Mouse (Mus musculus) intestine, embryonic 14.5 days (tissue): Measurements from ENCODE around the gene Mok. TPM values are rescaled to one million over a fixed set of nuclear protein-coding genes. Genes with fewer than 3 reads are reported as not detected.

ENCODE experiments used
- ATAC-seq: fragments of 200-750 bp; cut with Nextera tagmentation; replicated peaks from 2 replicates; pipeline ENCODE4 v1.8.0; 2017; ENCODE audit warnings: low read depth, moderate number of reproducible peaks, moderate TSS enrichment, moderate library complexity; ENCODE audit not compliant: low FRiP score, low TSS enrichment
- DNase-seq: peaks from one replicate; pipeline ENCODE4 v3.0.0-alpha.2; 2018; ENCODE audit warnings: low spot score
- H3K27ac ChIP-seq: fragments of 300-500 bp; sonication (generic); 2 replicates; pipeline ENCODE4 v1.5.1; 2014; ENCODE audit warnings: low read depth, mild to moderate bottlenecking, control low read depth
- H3K27me3 ChIP-seq: fragments of 300-500 bp; sonication (generic); replicated peaks from 2 replicates; pipeline ENCODE4 v1.6.1; 2014; ENCODE audit warnings: low read length, control low read depth; ENCODE audit not compliant: control insufficient read depth, insufficient read depth
- H3K36me3 ChIP-seq: fragments of 300-500 bp; sonication (generic); 2 replicates; pipeline ENCODE4 v1.6.1; 2014; ENCODE audit warnings: low read length, control low read depth; ENCODE audit not compliant: control insufficient read depth, insufficient read depth
- H3K4me1 ChIP-seq: fragments of 300-500 bp; sonication (generic); replicated peaks from 2 replicates; pipeline ENCODE4 v1.6.1; 2014; ENCODE audit warnings: low read length, control low read depth, mixed read lengths; ENCODE audit not compliant: control insufficient read depth, insufficient read depth
- H3K4me2 ChIP-seq: fragments of 300-500 bp; sonication (generic); 2 replicates; pipeline ENCODE4 v1.6.1; 2014; ENCODE audit warnings: low read length
- H3K4me3 ChIP-seq: fragments of 300-500 bp; sonication (generic); 2 replicates; pipeline ENCODE4 v1.5.1; 2014; ENCODE audit warnings: low read depth, low read length, control low read depth, mixed read lengths
- H3K9ac ChIP-seq: fragments of 300-500 bp; sonication (generic); 2 replicates; pipeline ENCODE4 v1.6.1; 2014; ENCODE audit warnings: mild to moderate bottlenecking, low read length
- H3K9me3 ChIP-seq: fragments of 300-500 bp; sonication (generic); 2 replicates; pipeline ENCODE4 v1.6.1; 2016; ENCODE audit warnings: low read length, control low read depth; ENCODE audit not compliant: control insufficient read depth
- WGBS: fragments of 180-500 bp; shearing (Covaris S2); extraction: QIAGEN DNeasy Blood & Tissue Kit; methylation state at CpG from one replicate; pipeline ENCODE4 v1.1.7; 2014; 5-methylcytosine and 5-hydroxymethylcytosine counted together
- polyA plus RNA-seq: library from polyadenylated mRNA; unstranded; fragments of >200 nt; fragmentation: Nextera tagmentation; extraction: Ambion mirVana; gene quantifications from 2 replicates; pipeline ENCODE4 v1.2.1, GENCODE M21; 2014

Mok gene
- polyA plus RNA-seq, 1 experiment from 2014 or later = 3.5 TPM

DNA sequence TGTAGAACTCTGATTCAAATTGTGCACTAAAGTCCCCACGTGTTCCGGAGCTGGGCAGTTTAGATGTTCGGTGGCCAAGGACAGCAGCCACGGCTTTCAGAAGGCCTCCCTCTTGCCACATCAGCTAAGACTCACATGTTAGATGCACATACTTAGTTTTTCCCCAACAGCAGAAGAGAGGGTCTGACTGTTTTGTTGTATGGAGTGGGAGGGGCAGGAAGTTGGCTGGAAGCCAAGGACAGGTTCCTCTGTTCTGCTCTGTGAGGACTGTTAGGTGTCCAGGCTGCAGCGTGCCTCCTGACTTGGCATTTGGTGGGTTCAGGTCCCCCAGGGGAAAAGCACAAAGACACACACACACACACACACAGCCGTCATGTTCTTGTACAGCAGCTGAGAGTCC lies 45.7 kb downstream of the Mok start:
- H3K9ac ChIP-seq = no peak overlapping the region
- no peaks in the 10 kb centered on the region for H3K9me3 ChIP-seq
- no peak overlapping the region for H3K27ac ChIP-seq
- H3K4me3 ChIP-seq = no peak overlapping the region
- no peaks in the 10 kb centered on the region for H3K27me3 ChIP-seq
- H3K4me2 ChIP-seq = no peak overlapping the region
- ATAC-seq = no peak
- H3K36me3 ChIP-seq = peaks cover 13% of the 10 kb centered on the region; the same call in 1 of the 2 replicates
- 0 out of 2 replicates have a peak, but pooled peaks cover 4% of the 10 kb centered on the region for H3K4me1 ChIP-seq
- no peak for DNase-seq
- 80% methylated on average over 6 of the region's 6 CpGs for WGBS

DNA sequence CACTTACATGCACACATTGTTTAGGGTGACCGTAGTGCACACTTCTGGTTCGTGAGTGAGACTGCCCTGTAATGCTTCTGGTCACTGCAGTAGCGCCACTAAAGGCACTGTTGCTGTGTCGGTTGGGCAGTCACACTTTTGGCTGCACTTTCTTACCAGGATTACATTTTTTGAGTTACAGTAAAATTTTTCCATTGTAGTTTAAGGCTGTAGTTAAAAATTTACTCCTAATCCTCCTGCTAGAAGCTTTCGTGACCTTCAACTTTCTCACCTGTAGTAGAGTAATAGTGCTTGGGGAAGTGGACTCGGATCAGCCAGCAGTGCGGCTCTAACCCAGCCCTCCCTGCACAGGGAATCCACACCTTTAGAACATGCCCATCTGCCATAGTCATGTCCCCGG lies 49.7 kb downstream of the Mok start:
- H3K9me3 ChIP-seq = no peaks in the 10 kb centered on the region
- H3K4me3 ChIP-seq = no peak overlapping the region
- H3K4me1 ChIP-seq = 0 out of 2 replicates have a peak, but pooled peaks cover 4% of the 10 kb centered on the region
- H3K4me2 ChIP-seq = no peak overlapping the region
- 85% methylated on average over 8 of the region's 8 CpGs for WGBS
- H3K27ac ChIP-seq = no peak overlapping the region
- DNase-seq (no peak), ATAC-seq (no peak)
- H3K36me3 ChIP-seq = peaks cover 16% of the 10 kb centered on the region; the same call in 1 of the 2 replicates
- H3K9ac ChIP-seq = no peak overlapping the region
- no peaks in the 10 kb centered on the region for H3K27me3 ChIP-seq

DNA sequence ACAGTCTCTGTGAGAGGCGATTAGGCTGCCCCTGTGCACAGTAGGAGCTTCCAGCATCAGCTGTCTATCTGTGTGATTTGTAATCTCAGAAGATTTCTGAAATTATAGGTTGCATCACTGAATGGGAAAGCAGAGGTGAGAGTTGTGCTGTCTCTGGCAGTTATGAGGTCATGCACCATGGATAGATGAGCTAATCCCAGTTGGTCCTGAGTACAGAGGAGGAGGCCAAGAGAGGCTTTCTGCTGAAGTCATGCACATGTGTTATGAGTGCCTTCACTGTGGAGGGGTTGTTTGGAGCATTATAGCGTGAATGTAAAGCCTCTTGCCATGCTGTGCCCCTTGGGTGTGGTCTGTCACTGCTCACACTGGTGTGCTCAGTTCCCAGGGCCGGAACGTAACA lies 50.2 kb downstream of the Mok start:
- Histone ChIP-seq H3K36me3 (peaks cover 16% of the 10 kb centered on the region; the same call in 1 of the 2 replicates), H3K4me1 (0 out of 2 replicates have a peak, but pooled peaks cover 4% of the 10 kb centered on the region), H3K27ac (no peak overlapping the region), H3K9me3 (no peaks in the 10 kb centered on the region), H3K4me2 (no peak overlapping the region), H3K27me3 (no peaks in the 10 kb centered on the region), H3K4me3 (no peak overlapping the region), H3K9ac (no peak overlapping the region)
- 88% methylated on average over 4 of the region's 4 CpGs for WGBS
- ATAC-seq = no peak
- DNase-seq = no peak

DNA sequence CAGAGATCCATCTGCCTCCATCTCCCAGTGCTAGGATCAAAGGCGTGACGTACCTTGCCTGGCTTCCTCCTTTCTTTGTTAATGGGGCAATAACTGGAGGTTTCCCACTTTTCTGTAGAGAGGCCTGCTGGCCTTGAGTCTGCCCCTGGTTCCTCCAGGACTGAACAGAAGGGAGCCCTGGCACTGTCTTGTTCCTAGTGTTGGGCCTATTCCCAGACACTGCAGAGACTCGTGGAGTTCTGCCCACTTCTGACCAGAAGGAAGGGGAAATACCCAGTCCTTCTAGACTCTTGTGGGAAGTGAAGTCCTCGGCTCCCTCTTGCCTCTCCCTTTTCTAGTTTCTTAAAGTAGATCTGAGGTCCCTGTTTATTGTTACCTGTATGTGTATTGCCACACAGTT lies 54.5 kb downstream of the Mok start:
- no peak overlapping the region for H3K4me2 ChIP-seq
- WGBS = 86% methylated on average over 4 of the region's 4 CpGs

DNA sequence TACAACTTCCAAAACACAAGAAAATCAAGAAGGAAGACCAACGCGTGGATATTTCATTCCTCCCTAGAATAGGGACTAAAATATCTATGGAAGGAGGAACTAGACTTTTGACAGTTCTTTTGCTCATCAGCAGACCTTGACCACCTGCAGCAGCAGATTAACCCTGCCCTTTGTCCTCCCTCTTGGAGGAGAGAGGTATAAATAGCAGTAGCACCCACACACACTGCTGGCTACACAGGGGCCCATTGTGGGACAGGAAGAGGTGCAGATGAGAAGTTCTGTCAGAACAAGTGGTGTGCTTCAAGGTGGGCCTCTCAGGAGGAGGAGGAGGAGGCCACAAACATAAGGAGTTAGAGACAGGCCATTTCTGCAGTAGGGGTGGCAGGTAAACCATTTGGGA lies 56.5 kb downstream of the Mok start:
- DNase-seq = no peak
- Histone ChIP-seq H3K9ac (no peak overlapping the region), H3K4me2 (no peak overlapping the region), H3K9me3 (no peaks in the 10 kb centered on the region), H3K36me3 (peaks cover 34% of the 10 kb centered on the region), H3K27me3 (no peaks in the 10 kb centered on the region), H3K27ac (no peak overlapping the region), H3K4me3 (no peak overlapping the region), H3K4me1 (no peaks in the 10 kb centered on the region)
- WGBS = 93% methylated on average over 2 of the region's 2 CpGs
- ATAC-seq = no peak

More for the DNA sequence above, 54.5 kb downstream of the Mok start:
- H3K9ac ChIP-seq = no peak overlapping the region
- H3K9me3 ChIP-seq = no peaks in the 10 kb centered on the region
- H3K27ac ChIP-seq = no peak overlapping the region
- H3K4me3 ChIP-seq = no peak overlapping the region
- H3K27me3 ChIP-seq = no peaks in the 10 kb centered on the region
- DNase-seq (no peak), ATAC-seq (no peak)
- H3K36me3 ChIP-seq = peaks cover 24% of the 10 kb centered on the region
- H3K4me1 ChIP-seq = no peaks in the 10 kb centered on the region

DNA sequence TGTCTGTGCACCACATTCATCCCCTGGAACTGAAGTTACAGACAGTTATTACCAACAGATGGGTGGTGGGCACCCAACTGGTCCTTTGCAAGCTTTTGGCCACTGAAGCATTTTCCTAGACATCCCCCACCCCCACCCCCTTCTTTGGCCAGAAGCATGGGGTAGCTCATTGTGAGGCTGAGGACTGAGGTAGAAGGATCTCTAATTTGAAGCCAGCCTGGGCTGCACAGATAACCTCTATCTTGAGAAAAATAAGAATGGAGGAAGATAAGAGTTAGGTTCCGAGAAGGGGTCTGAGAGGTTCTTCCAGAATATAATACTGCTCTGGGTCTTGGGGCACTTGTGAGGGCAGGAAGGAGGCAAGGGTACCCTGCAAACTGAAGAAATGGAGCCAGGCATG lies 58.5 kb downstream of the Mok start:
- 91% methylated on average over 1 of the region's 1 CpGs for WGBS
- Histone ChIP-seq H3K27me3 (no peaks in the 10 kb centered on the region), H3K4me2 (no peak overlapping the region), H3K4me1 (no peaks in the 10 kb centered on the region), H3K9me3 (no peaks in the 10 kb centered on the region), H3K9ac (no peak overlapping the region), H3K36me3 (peaks cover 34% of the 10 kb centered on the region), H3K4me3 (no peak overlapping the region), H3K27ac (no peak overlapping the region)
- no peak for DNase-seq
- ATAC-seq = no peak

DNA sequence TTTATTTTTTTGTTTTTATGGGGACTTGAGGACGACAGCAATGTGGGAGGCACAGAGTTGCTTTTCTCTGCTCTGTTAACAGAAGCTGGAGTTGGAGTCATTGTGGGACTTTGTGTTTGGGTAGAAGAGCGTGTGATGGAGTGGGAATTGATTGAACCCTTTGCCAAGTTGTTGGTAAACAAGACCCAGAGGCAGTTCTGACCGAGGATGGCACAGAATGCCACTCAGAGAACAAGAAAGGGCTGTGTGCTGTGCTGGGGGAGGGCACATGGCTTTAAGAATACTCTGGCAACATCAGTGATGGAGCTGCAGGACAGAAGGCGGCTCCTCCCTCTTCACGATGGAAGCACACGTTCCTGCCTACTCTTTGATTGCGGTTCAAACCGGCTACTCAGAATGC lies 59.6 kb downstream of the Mok start:
- no peak overlapping the region for H3K9ac ChIP-seq
- H3K27me3 ChIP-seq = no peaks in the 10 kb centered on the region
- WGBS = 87% methylated on average over 8 of the region's 8 CpGs
- no peak overlapping the region for H3K4me2 ChIP-seq
- no peaks in the 10 kb centered on the region for H3K4me1 ChIP-seq
- H3K27ac ChIP-seq = no peak overlapping the region
- no peak overlapping the region for H3K4me3 ChIP-seq
- H3K9me3 ChIP-seq = no peaks in the 10 kb centered on the region
- DNase-seq (no peak), ATAC-seq (no peak)
- H3K36me3 ChIP-seq = peaks cover 34% of the 10 kb centered on the region

DNA sequence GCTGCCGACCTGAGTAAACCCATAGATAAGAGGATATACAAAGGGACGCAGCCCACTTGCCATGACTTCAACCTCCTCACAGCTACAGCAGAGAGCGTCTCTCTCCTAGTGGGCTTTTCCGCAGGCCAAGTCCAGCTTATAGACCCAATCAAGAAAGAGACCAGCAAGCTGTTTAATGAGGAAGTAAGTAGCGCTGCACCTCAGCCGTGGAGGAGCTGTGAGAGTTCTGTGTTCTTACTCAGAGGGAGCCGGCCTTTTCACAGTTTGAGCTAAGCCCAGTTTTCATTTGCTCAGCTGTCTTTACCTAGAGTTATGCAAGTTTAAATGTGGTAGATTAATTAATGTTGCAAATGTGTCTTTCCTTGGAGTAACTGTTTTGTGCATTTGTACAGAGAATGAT lies 61.4 kb downstream of the Mok start:
- WGBS = 72% methylated on average over 7 of the region's 7 CpGs
- DNase-seq = no peak
- no peaks in the 10 kb centered on the region for H3K4me1 ChIP-seq
- no peak for ATAC-seq
- H3K27ac ChIP-seq = no peak overlapping the region
- H3K4me3 ChIP-seq = no peak overlapping the region
- no peak overlapping the region for H3K9ac ChIP-seq
- H3K27me3 ChIP-seq = no peaks in the 10 kb centered on the region
- no peak overlapping the region for H3K4me2 ChIP-seq
- H3K9me3 ChIP-seq = no peaks in the 10 kb centered on the region
- peaks cover 31% of the 10 kb centered on the region for H3K36me3 ChIP-seq

DNA sequence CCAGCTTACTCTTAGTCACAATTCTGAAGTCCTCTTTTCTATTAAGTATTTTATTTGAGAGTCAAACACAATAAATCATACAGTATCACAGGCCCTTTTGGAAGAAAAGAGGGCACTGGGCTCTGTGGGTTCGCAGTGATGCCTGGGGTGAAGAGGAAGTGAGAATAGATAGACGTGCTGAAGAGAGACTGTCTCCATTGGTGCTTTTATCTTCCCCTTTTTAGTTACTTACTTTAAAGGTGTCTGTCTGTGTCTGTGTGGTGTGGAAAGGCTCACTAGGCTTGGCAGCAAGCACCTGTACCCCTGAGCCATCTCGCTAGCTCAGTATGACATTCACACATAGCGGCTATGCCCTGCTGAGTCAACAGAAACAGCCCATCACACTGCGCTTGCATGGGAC lies 62.9 kb downstream of the Mok start:
- Histone ChIP-seq H3K9ac (no peak overlapping the region), H3K9me3 (no peaks in the 10 kb centered on the region), H3K4me1 (no peaks in the 10 kb centered on the region), H3K4me3 (no peak overlapping the region), H3K27ac (no peak overlapping the region), H3K36me3 (peaks cover 31% of the 10 kb centered on the region), H3K27me3 (no peaks in the 10 kb centered on the region), H3K4me2 (no peak overlapping the region)
- DNase-seq = no peak
- 84% methylated on average over 5 of the region's 5 CpGs for WGBS
- no peak for ATAC-seq
